Mouse (Mus musculus) limb, embryonic 14.5 days (tissue): Measurements from ENCODE around the gene Ostm1. TPM values are rescaled to one million over a fixed set of nuclear protein-coding genes. Genes with fewer than 3 reads are reported as not detected.

ENCODE experiments used
- ATAC-seq: fragments of 200-750 bp; cut with Nextera tagmentation; 2 replicates; pipeline ENCODE4 v1.8.0; 2017; ENCODE audit warnings: low read depth, moderate number of reproducible peaks, moderate TSS enrichment; ENCODE audit not compliant: low FRiP score
- DNase-seq: peaks from one replicate; pipeline ENCODE4 v3.0.0-alpha.2; 2015; ENCODE audit warnings: low spot score
- H3K27ac ChIP-seq: fragments of 300-500 bp; sonication (generic); replicated peaks from 2 replicates; pipeline ENCODE4 v1.5.1; 2014; ENCODE audit warnings: low read depth, mild to moderate bottlenecking, low read length, moderate library complexity, mixed read lengths
- H3K27me3 ChIP-seq: fragments of 300-500 bp; sonication (generic); 2 replicates; pipeline ENCODE4 v1.6.1; 2014; ENCODE audit warnings: low read length, mixed read lengths; ENCODE audit not compliant: control insufficient read depth, insufficient read depth
- H3K36me3 ChIP-seq: fragments of 300-500 bp; sonication (generic); 2 replicates; pipeline ENCODE4 v1.6.1; 2014; ENCODE audit warnings: mild to moderate bottlenecking, low read length, moderate library complexity, mixed read lengths; ENCODE audit not compliant: control insufficient read depth, insufficient read depth
- H3K4me1 ChIP-seq: fragments of 300-500 bp; sonication (generic); 2 replicates; pipeline ENCODE4 v1.6.1; 2014; ENCODE audit warnings: antibody characterized with exemption, low read length, mixed read lengths; ENCODE audit not compliant: control insufficient read depth, insufficient read depth
- H3K4me2 ChIP-seq: fragments of 300-500 bp; sonication (generic); replicated peaks from 2 replicates; pipeline ENCODE4 v1.6.1; 2014; ENCODE audit warnings: low read depth, mild to moderate bottlenecking, low read length, moderate library complexity; ENCODE audit not compliant: severe bottlenecking
- H3K4me3 ChIP-seq: fragments of 300-500 bp; sonication (generic); replicated peaks from 2 replicates; pipeline ENCODE4 v1.5.1; 2014; ENCODE audit warnings: low read length
- H3K9ac ChIP-seq: fragments of 300-500 bp; sonication (generic); 2 replicates; pipeline ENCODE4 v1.6.1; 2014; ENCODE audit warnings: mild to moderate bottlenecking, low read depth, low read length, moderate library complexity; ENCODE audit not compliant: severe bottlenecking
- H3K9me3 ChIP-seq: fragments of 300-500 bp; sonication (generic); 2 replicates; pipeline ENCODE4 v1.6.1; 2016; ENCODE audit warnings: low read length; ENCODE audit not compliant: control insufficient read depth
- POLR2A ChIP-seq: fragments of 200-500 bp; IDR thresholded peaks from 2 replicates; pipeline ENCODE4 v1.8.0; 2012; ENCODE audit warnings: inconsistent platforms, mild to moderate bottlenecking, moderate library complexity, borderline replicate concordance; ENCODE audit not compliant: insufficient read depth, insufficient read length; ENCODE audit errors: extremely low read depth
- WGBS: fragments of 180-500 bp; shearing (Covaris S2); extraction: QIAGEN DNeasy Blood & Tissue Kit; methylation state at CpG from one replicate; pipeline ENCODE4 v1.1.7; 2014; 5-methylcytosine and 5-hydroxymethylcytosine counted together
- polyA plus RNA-seq, 2 experiments: library from polyadenylated mRNA; depleted of rRNA in 1 of 2; stranded (reverse) in 1 of 2; unstranded in 1 of 2; fragments of >200 nt; fragmentation: Nextera tagmentation in 1 of 2; extraction: Ambion mirVana in 1 of 2; gene quantifications; 2 replicates each; pipeline versions ENCODE4 v1.2.1 to v1.2.3; 2012 to 2014

The Ostm1 gene
- polyA plus RNA-seq, 2 experiments, result 6.9 to 12.0 TPM

DNA sequence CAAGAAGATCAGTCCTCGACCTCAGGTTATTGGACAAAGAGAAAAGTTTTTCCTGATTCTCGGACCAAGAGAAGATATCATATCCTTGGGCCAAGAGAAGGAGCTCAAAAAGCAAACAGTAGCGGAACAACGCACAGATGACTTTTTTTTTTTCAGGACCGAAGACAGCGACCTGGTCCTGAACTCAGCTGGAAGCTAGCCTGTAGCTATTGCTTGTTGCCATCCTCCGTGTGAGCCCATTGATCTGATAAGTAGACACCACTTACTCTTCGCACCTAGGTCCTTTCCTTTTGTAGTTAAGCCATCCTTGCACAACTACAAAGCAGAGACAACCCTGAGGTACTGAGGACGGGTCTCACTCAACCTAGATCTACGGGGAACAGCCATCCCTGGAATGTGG lies 9.0 kb upstream of the Ostm1 start:
- WGBS, result 2% methylated on average over 10 of the region's 10 CpGs
- no peak overlapping the region for H3K9ac ChIP-seq
- ATAC-seq (no peak), DNase-seq (peak; percentile 70)
- no peaks in the 10 kb centered on the region; the same call in 1 of the 2 replicates for H3K4me1 ChIP-seq
- TF ChIP-seq POLR2A, result no peak
- H3K9me3 ChIP-seq, result no peaks in the 10 kb centered on the region
- no peak overlapping the region for H3K4me2 ChIP-seq
- H3K36me3 ChIP-seq, result no peaks in the 10 kb centered on the region
- no peak overlapping the region for H3K4me3 ChIP-seq
- no peak overlapping the region for H3K27ac ChIP-seq
- peaks cover 97% of the 10 kb centered on the region for H3K27me3 ChIP-seq

DNA sequence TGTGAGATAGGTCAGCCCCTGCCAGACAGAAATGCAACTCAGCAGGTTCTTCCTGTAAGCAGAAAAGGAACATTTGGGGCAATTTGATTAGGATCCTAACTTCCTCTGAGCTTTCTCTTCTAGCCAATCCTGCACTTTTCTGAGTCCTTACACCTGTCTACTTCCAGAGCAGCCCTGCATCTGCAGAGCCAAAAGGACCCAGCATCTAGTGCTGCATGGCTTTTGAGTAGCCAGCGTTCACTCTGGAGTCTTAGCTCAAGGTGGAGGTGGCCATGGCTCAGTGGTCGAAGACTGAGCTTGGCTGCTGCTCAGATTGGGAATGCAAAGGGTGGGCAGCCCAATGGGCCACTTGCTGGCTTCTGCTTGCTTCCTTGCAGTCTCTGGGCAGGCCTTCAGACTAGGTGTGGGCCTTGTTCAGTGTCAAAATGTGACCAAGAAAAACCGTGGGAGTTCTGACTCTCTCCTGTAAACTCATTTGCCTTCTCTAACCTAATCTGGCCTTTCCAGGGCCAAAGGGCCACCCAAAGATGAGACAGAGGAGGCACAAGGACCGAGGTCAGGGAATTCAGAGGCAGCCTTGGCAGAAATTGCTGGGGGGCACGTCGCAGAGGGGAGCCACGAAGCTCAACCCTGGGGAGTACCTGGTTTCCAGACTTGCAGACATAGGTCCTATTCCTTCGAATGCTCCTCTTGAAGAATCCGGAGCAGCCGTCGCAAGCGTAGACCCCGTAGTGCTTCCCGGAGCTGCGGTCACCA lies 5.9 kb upstream of the Ostm1 start:
- H3K27me3 ChIP-seq, result peaks cover 98% of the 10 kb centered on the region
- no peaks in the 10 kb centered on the region for H3K36me3 ChIP-seq
- H3K27ac ChIP-seq, result no peak overlapping the region
- no peak overlapping the region for H3K9ac ChIP-seq
- no peak for ATAC-seq
- no peaks in the 10 kb centered on the region; the same call in 1 of the 2 replicates for H3K4me1 ChIP-seq
- H3K4me2 ChIP-seq, result no peak overlapping the region
- 1% methylated on average over 15 of the region's 15 CpGs for WGBS
- TF ChIP-seq POLR2A, result no peak
- H3K4me3 ChIP-seq, result no peak overlapping the region
- DNase-seq, result no peak
- no peaks in the 10 kb centered on the region for H3K9me3 ChIP-seq

DNA sequence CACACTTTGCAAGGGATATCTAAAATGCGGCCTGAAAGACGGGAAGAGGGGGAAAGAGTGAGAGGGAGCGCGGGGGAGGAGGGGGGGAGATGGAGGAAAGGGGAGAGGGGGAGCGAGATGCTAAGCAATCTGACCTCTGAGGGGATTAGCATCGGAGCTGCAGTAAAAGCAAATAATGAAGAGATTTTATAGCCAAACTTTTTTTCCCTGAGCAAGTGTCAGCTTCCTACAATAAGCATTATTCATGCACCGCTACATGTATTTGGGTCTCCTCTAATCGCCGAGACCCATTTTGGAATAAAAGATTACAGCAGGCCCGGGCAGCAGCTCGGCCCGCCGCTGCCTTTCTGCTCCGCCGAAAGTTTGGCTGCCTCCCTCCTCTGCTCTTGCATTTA lies 5.3 kb upstream of the Ostm1 start:
- WGBS, result 2% methylated on average over 15 of the region's 15 CpGs
- DNase-seq (no peak), ATAC-seq (no peak)
- H3K4me2 ChIP-seq, result no peak overlapping the region
- H3K27ac ChIP-seq, result no peak overlapping the region
- no peaks in the 10 kb centered on the region for H3K36me3 ChIP-seq
- H3K4me3 ChIP-seq, result no peak overlapping the region
- no peaks in the 10 kb centered on the region for H3K9me3 ChIP-seq
- H3K9ac ChIP-seq, result no peak overlapping the region
- H3K4me1 ChIP-seq, result peaks cover 2% of the 10 kb centered on the region; the same call in 1 of the 2 replicates
- H3K27me3 ChIP-seq, result peaks cover 98% of the 10 kb centered on the region
- TF ChIP-seq POLR2A, result no peak

DNA sequence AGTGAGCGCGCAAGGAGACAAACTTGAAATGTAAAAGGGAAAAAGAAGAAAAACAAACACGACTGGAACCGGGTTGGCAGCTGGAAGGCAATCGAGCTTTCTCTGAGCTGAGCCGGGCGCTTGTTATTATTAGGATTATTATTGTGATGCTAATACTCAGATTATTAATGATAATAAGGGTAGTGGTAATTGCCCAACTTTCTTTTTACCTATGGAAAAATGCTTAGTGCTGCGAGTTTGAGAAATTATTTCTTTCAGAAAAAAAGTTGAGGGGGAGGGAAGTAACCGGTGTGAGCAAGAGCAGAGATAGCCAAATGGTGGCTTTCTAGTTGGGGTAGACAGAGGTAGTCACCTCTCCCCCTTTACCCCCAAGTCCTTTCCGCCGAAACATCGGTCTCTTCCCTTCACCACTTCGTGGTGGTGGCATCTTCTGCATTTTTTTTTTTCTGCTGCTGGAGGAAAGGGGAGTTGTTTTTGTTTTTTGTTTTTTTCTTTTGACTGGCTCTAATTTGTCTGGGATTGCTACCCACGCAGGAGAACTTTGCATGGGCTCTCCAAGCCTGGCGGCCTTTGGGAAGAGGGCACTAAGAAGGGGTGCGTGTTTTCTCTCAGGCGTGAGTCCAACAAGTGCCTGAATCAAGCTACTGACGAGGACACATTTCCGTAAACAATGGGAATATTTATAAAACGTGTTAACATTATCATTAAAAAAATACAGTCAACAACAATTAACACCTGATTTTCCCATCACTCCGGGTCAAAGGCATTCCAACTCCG lies 4.7 kb upstream of the Ostm1 start:
- Histone ChIP-seq H3K36me3 (no peaks in the 10 kb centered on the region), H3K9ac (no peak overlapping the region), H3K9me3 (no peaks in the 10 kb centered on the region), H3K4me2 (no peak overlapping the region), H3K4me1 (peaks cover 5% of the 10 kb centered on the region; the same call in 1 of the 2 replicates), H3K4me3 (no peak overlapping the region), H3K27ac (no peak overlapping the region), H3K27me3 (peaks cover 98% of the 10 kb centered on the region)
- 1% methylated on average over 22 of the region's 22 CpGs for WGBS
- ATAC-seq, result no peak
- TF ChIP-seq POLR2A, result no peak
- no peak for DNase-seq

DNA sequence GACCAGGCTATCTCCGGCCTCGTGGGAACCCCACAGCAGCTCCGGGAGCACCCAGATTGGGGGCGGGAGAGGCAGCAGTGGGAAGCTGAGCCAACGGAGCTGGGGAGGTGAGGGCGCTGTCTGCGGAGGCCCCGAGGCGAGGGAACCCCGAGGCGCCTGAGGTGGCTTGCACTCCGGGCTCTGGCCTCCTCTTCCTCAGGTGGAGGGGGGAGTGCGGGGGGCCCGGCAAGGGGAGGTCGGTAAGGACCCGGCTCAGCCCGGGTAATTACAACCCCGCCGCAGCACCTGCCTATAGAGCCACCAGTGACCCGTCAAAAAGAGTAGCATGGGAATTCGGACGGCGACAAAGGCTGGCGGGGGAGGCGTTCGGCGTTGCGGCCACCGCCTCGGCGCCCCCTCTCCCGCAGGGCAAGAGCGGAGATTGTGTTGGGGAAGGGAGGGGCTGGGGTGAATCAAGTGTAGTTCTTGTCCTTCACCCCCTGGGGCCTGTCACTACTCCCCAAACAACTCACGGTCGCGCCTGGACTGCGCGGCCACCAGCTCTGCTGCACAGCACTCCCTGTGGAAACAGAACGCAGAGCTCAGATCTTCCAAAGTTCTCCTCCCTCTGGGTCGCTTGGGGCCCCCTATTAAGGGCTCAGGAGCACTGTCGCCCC lies 4.0 kb upstream of the Ostm1 start:
- peaks cover 98% of the 10 kb centered on the region for H3K27me3 ChIP-seq
- H3K4me2 ChIP-seq, result no peak overlapping the region
- ATAC-seq, result no peak
- peaks cover 5% of the 10 kb centered on the region; the same call in 1 of the 2 replicates for H3K4me1 ChIP-seq
- H3K9ac ChIP-seq, result no peak overlapping the region
- TF ChIP-seq POLR2A, result no peak
- DNase-seq, result no peak
- H3K27ac ChIP-seq, result no peak overlapping the region
- no peaks in the 10 kb centered on the region for H3K36me3 ChIP-seq
- H3K4me3 ChIP-seq, result no peak overlapping the region
- WGBS, result 1% methylated on average over 33 of the region's 41 CpGs
- H3K9me3 ChIP-seq, result no peaks in the 10 kb centered on the region
